Mouse (Mus musculus): ENCODE results near the gene Ap4e1.
A peak's percentile ranks its signal among the peaks of the same experiment; 100 is the strongest.
"Not testable (repeated sequence)": the region's sequence is repeated elsewhere in the genome, so short reads cannot be mapped to it uniquely, and the experiment has no call there.

The Ap4e1 gene

DNA sequence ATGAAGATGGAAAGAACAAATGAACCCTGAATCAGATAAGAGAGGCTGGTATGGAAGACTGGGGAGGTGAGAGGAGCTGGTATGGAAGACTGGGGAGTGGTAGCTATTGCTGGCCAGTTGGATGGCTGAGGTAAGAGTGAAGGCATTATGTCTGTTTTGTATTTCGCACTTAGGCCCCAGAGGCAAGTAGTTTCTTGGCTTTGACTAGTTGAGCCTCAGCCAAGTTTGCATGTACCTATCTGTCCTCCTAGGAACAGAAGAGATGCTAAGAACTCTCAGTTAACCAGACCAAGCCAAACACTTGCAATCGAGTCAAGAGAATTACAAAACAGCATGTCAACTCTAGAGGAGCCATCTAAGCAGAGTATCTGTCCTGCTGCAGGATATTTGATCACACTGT, 65.6 kb downstream of the Ap4e1 start:
- peak; percentile 87 for DNase-seq (ENCODE audit: extremely low read depth, low read depth, low spot score)

- no peak for DNase-seq (ENCODE audit: extremely low read depth, low read depth, low spot score)
Measured at GRCm38 (mm10) chr2:127077611-127078010, 69.1 kb downstream of the Ap4e1 start.

GRCm38 (mm10) chr2:127079066-127079465, 70.5 kb downstream of the Ap4e1 start:
- DNase-seq (ENCODE audit: extremely low read depth, low read depth, low spot score), result not testable (repeated sequence)

DNA sequence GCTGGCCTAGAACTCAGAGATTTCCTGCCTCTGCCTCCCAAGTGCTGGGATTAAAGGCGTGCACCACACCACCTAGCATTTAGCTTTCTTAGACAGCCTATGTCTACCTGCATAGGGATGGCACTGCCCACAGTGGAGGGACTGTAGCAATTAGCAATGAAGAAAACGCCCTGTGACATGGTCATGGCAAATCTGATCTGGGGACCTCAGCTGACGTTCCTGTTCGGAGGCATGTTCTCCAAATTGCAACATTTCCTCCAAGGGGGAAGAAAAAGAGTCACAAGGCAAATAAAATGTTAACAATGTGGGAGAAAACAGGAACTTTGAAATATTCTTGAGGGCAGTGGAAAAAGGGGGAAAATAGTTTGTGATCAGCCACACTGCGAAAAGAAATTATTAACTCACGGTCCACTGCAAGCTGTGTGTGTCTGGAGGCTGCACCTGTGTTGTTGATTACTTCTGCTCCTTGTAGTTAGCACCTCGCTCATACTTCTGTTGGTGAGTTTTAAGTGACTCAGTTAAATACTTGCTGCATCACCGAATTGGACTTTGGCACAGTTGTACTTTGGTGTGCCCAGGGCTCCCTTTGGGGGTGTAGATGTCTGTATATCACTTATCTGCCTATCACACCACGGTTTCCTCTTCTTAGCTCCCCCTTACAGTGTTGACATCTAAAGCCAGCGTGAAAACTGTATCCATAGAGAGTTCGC, 71.5 kb downstream of the Ap4e1 start:
- DNase-seq (ENCODE audit: extremely low read depth, low read depth, low spot score), result no peak

- no peak for DNase-seq (ENCODE audit: extremely low read depth, low read depth, low spot score)
Measured at GRCm38 (mm10) chr2:127080591-127081218, 72.2 kb downstream of the Ap4e1 start.

DNA sequence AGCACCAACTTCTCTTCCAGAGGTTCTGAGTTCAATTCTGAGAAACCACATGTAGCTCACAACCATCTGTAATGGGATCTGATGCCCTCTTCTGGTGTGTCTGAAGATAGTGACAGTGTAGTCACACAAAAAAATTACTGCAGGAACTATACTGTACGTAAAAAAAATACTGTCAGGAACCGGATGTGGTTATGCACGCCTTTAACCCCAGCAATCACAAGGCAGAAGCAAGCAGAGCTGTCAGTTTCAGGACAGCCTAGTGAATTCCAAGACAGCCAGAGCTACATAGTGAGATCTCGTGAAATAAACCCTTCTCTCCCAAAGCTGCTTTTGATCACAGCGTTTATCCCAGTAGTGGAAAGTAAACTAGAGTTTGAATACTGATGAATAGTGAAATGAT, 77.7 kb downstream of the Ap4e1 start:
- DNase-seq (ENCODE audit: extremely low read depth, low read depth, low spot score), result no peak

DNA sequence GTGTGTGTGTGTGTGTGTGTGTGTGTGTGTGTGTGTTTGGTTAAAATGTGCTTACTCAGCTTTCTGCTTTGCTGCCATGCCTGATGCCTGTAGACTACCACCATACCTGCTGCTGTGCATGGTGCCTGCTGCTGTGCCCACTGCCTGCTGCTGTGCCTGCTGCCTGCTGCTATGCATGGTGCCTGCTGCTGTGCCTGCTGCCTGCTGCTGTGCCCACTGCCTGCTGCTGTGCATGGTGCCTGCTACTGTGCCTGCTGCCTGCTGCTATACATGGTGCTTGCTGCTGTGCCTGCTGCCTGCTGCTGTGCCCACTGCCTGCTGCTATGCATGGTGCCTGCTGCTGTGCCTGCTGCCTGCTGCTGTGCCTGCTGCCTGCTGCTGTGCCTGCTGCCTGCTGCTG, 81.6 kb downstream of the Ap4e1 start:
- not testable (repeated sequence) for DNase-seq (ENCODE audit: extremely low read depth, low read depth, low spot score)

GRCm38 (mm10) chr2:127092000-127092399, 83.5 kb downstream of the Ap4e1 start:
- DNase-seq (ENCODE audit: extremely low read depth, low read depth, low spot score), result no peak

- DNase-seq (ENCODE audit: extremely low read depth, low read depth, low spot score), result no peak
Measured at GRCm38 (mm10) chr2:127108986-127109385, 100.5 kb downstream of the Ap4e1 start.
